Mouse (Mus musculus): ENCODE results near the gene Map3k6. TPM values are rescaled to one million over a fixed set of nuclear protein-coding genes. Genes with fewer than 3 reads are reported as not detected.

The Map3k6 gene
- total RNA-seq, 2 experiments from 2014 or later, result 5.3 to 10.6 TPM

DNA sequence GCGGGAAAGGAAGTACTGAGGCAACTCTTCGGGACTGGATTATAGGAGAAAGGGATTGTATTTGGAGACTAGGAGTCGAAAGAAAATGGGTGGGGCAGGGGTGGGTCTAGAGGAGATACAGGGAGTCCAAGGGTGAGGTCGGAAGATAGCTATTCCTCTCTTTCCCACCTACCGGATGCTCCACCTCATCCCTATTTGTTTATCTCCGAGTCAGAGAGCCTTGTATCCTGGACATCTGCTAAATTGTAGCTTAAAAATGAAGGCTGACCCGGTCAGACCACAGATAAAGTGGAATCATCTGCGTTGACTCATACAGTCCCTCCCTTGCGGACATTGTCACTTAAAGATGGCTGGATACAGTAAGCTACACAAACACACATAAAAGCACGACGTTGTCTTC, 1.3 kb downstream of the Map3k6 start:
- no peak for TF ChIP-seq CTCF (IDR thresholded peaks at IDR 0.05)
- Histone ChIP-seq H3K4me3 (peak overlapping the region; percentile 63), H3K27ac (no peak overlapping the region)
- intact Hi-C loops (cut with DNase I), result no loop called here
- no peak for DNase-seq (ENCODE audit: extremely low spot score in 1 of 2, low spot score in 2 of 2)

DNA sequence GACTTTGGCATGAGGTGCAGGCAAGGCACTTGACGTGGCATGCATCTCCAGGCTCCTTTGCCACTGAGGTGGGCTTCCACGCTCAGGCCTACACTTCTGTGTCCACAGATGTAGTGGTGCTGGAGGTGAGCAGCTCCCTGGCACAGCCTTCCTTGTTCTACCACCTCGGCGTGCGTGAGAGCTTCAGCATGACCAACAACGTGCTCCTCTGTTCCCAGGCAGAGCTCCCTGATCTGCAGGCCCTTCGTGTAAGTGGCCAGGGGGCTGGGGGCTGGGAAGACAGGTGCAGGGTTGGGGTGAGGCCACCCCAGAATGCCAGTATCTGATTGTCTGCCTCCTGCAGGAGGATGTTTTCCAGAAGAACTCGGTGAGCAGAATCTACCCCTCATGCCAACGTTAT, 2.1 kb downstream of the Map3k6 start:
- intact Hi-C loops (cut with DNase I), result no loop called here

DNA sequence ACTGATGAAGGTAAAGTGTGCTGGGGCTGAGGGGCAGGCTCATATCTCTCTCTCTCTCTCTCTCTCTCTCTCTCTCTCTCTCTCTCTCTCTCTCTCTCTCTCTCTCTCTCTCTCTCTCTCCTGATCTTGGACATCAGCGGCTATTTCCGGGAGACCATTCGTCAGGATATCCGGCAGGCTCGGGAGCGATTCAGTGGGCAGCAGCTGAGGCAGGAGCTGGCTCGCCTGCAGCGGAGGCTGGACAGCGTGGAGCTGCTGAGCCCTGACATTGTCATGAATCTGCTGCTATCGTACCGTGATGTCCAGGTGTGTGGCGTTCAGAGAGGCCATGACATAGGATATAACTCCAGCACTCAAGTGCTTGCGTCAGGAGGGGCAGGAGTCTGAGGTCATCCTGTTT, 2.9 kb downstream of the Map3k6 start:
- Histone ChIP-seq H3K27ac (no peak overlapping the region), H3K4me3 (no peak overlapping the region)
- DNase-seq (ENCODE audit: extremely low spot score in 1 of 2, low spot score in 2 of 2), result no peak
- intact Hi-C loops (cut with DNase I), result no loop called here
- TF ChIP-seq CTCF (IDR thresholded peaks at IDR 0.05), result no peak

More for the DNA sequence above, 2.1 kb downstream of the Map3k6 start:
- H3K4me3 ChIP-seq, result no peak overlapping the region
- no peak overlapping the region for H3K27ac ChIP-seq
- DNase-seq (ENCODE audit: extremely low spot score in 1 of 2, low spot score in 2 of 2), result no peak
- TF ChIP-seq CTCF (IDR thresholded peaks at IDR 0.05), result no peak

DNA sequence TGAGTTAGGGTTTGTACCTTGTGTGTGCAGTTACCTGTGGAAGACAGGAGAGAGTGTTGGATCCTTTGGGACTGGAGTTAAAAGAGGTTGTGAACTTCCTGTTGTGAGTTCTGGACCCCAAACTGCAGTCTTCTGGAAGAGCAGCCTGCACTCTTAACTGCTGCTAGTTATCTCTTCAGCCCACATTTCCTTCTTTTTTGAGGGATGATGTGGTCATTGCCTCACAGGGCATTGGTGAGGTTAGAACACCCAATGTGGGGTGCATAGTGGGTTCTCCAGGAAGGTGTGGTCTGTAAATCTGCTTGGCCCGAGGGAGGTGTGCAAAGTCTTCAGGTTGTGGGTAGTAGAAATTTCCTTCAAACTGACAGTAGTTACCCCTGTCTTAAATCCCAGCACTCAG, 3.7 kb downstream of the Map3k6 start:
- no peak for DNase-seq (ENCODE audit: extremely low spot score in 1 of 2, low spot score in 2 of 2)
- H3K4me3 ChIP-seq, result no peak overlapping the region
- H3K27ac ChIP-seq, result no peak overlapping the region
- TF ChIP-seq CTCF (IDR thresholded peaks at IDR 0.05), result no peak
- intact Hi-C loops (cut with DNase I), result no loop called here

DNA sequence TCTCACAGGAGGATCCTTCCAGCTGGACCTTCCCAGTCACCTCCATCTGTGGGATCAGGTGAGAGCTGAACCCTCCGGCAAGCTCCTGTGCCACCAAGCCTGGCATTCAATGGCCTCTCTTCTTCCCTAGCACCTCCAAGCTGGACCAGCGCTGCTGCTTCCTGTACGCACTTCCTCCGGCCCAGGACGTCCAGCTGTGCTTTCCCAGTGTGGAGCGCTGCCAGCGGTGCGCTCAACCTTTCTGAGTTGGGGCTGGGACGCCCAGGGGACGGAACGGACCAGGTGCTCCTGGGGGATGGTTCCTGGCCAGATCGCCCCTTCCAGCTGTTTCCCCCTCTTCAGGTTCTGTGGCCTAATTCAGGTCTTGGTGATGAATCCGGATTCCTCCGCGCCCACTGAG, 6.5 kb downstream of the Map3k6 start:
- intact Hi-C loops (cut with DNase I), result no loop called here
- H3K27ac ChIP-seq, result no peak overlapping the region
- DNase-seq (ENCODE audit: extremely low spot score in 1 of 2, low spot score in 2 of 2), result no peak
- TF ChIP-seq CTCF (IDR thresholded peaks at IDR 0.05), result no peak
- H3K4me3 ChIP-seq, result no peak overlapping the region

DNA sequence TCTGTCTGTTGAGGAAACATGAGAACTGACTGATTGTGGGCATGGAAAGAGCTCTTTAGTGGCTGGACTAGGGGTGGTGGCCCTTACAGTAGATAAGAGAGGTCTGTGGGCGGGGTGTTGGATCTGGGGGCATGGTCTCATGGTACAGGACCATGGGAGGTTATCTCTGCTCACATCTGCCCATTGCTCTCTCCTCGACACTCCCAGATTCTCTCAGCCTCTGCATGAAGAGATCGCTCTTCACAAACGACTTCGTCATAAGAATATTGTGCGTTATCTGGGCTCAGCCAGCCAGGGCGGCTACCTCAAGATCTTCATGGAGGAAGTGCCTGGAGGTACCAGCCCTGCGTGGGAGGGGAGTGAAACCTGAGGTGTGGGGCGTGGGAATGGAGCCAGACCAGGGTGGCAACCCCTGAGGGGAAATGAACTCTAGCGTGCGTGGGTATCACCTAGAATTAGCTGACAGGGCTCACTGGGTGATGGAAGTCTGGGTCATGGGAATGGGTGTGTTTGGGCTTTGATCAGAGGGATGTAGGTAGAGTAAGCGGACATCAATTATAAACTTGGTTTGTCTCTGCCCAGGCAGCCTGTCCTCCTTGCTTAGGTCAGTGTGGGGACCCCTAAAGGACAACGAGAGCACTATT, 7.3 kb downstream of the Map3k6 start:
- H3K4me3 ChIP-seq, result no peak overlapping the region
- intact Hi-C loops (cut with DNase I), result no loop called here
- H3K27ac ChIP-seq, result no peak overlapping the region
- no peak for DNase-seq (ENCODE audit: extremely low spot score in 1 of 2, low spot score in 2 of 2)
- TF ChIP-seq CTCF (IDR thresholded peaks at IDR 0.05), result no peak

DNA sequence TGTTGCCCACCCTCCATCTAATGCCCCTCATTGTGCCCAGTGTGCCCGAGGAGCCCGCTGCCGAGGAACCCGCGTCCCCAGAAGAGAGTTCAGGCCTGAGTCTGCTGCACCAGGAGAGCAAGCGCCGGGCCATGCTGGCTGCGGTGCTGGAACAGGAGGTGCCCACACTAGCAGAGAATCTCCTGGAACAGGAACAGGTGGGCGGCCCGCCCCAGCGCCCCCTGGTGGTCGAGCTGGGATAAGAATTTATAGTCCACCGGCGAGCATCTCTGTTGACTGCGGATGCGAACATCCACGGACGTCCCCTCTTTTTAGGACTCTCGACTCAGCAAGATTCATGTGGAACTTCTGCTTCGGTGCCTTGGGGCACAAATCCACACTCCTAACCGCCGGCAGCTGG, 10.0 kb downstream of the Map3k6 start:
- peak; percentile 79 to 88 for DNase-seq (ENCODE audit: extremely low spot score in 1 of 2, low spot score in 2 of 2)
- Histone ChIP-seq H3K27ac (no peak overlapping the region; the same call in 1 of the 2 replicates), H3K4me3 (peak overlapping the region; percentile 40)
- TF ChIP-seq CTCF (IDR thresholded peaks at IDR 0.05), result peak; percentile 95
- intact Hi-C loops (cut with DNase I), result loop anchor here (1.0 to 2.0 kb wide), 2 partner anchors 46 to 240 kb away; no protein-coding TSS in a partner anchor

DNA sequence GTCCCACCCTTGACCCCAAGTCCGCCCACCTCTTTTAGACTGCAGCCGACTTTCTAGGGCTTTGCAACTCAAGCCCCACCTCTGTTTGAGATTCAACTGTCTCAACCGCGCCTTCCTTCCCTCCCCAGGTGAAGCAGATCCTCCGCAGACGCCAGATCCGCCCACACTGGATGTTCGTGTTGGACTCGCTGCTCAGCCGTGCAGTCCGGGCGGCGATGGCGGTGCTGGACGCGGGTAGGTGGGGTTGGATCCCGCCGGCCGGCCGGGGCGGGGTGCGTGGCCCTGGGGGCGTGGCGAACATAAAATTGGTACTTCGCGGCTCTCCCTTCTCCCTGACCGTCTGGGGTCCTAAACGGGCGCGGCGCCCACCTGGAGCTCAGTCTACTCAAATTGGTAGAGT, 10.6 kb downstream of the Map3k6 start:
- no peak for TF ChIP-seq CTCF (IDR thresholded peaks at IDR 0.05)
- intact Hi-C loops (cut with DNase I), result loop anchor here (2.0 kb wide), 1 partner anchor 46 kb away; no protein-coding TSS in a partner anchor
- H3K4me3 ChIP-seq, result peak overlapping the region; percentile 40
- no peak overlapping the region for H3K27ac ChIP-seq
- no peak for DNase-seq (ENCODE audit: extremely low spot score in 1 of 2, low spot score in 2 of 2)

DNA sequence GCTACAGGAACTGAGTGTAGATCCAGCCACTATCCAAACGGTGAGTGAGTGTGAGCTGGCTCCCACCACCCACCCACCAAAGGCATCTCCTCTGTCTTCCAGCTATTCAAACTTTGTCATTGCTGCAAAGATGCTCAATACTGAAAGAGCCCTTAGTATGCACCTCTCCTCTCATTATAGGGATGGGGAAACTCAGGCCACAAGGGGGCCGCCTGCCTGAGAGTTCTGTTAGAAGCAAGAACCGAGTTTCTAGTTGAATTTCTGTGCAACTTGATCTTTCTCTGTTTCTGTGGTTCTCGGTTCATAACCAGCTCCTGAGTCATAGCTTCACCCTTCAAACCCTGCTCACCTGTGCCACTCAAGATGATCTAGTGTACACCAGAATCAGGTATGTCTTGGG, 11.5 kb downstream of the Map3k6 start:
- peak; percentile 38 for TF ChIP-seq CTCF (IDR thresholded peaks at IDR 0.05)
- H3K27ac ChIP-seq, result no peak overlapping the region
- no peak for DNase-seq (ENCODE audit: extremely low spot score in 1 of 2, low spot score in 2 of 2)
- H3K4me3 ChIP-seq, result no peak overlapping the region
- intact Hi-C loops (cut with DNase I), result no loop called here

DNA sequence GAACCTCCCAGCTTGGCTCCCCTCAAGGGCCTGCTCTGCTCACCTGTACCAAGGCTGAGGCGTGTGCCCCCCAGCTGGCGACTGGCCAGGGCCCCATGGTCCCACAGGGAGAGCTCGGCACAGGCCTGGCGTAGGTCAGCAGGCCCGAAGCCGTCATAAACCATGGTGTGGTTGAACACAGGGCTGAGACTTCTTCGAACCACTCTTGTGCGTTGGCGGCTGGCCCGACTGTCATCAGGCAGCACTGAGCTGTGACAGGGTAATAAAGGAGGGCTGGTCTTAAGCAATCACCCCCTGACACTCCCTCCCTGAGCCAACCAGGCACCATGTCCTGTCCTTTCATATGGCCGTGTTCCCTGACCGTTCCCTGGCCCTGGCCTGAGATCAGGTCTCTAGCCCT, 12.8 kb downstream of the Map3k6 start:
- intact Hi-C loops (cut with DNase I), result no loop called here
- Histone ChIP-seq H3K4me3 (no peak overlapping the region), H3K27ac (no peak overlapping the region)
- no peak for TF ChIP-seq CTCF (IDR thresholded peaks at IDR 0.05)
- no peak for DNase-seq (ENCODE audit: extremely low spot score in 1 of 2, low spot score in 2 of 2)

DNA sequence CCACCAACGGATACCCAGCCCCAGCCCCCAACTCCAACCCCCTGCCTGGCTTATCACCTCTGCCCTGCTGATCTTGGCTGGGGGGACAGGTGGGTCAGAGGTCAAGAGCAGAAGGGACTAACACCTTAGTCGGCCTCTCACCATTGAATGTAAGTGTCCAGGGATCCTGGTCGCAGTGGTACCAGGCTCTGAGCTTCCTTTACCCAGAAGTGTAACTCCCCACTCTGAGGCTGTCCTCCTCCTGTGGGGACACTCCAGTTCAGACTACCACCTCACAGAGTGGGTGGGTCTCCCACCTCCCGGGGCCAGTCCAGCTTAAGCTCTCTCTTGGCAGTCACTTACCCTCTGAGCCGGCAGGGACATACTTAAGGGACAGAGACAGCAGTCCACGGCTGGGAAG, 14.8 kb downstream of the Map3k6 start:
- DNase-seq (ENCODE audit: extremely low spot score in 1 of 2, low spot score in 2 of 2), result no peak
- H3K27ac ChIP-seq, result no peak overlapping the region
- intact Hi-C loops (cut with DNase I), result no loop called here

DNA sequence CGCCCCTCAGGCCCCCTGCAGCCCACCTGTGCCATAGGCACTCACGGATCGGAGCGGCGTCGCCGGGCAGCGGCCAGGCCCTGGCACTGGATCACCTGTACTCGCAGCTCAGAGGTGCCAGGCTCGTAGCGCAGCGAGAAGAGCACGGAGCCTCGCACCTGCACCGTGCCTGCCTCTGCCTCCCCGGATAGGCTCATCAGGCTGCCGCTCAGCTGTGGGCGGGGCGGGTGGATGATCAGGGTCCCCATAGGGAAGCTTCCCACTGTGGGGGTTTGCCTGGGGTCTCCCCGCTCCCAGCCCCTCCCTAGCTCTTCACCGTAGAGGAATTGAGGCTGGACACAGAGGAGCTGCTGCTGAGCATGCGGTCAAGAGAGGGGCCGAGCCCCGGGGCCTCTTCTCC, 16.2 kb downstream of the Map3k6 start:
- H3K4me3 ChIP-seq, result no peak overlapping the region
- TF ChIP-seq CTCF (IDR thresholded peaks at IDR 0.05), result no peak
- H3K27ac ChIP-seq, result no peak overlapping the region
- intact Hi-C loops (cut with DNase I), result no loop called here
- no peak for DNase-seq (ENCODE audit: extremely low spot score in 1 of 2, low spot score in 2 of 2)

More for the DNA sequence above, 14.8 kb downstream of the Map3k6 start:
- TF ChIP-seq CTCF (IDR thresholded peaks at IDR 0.05), result no peak
- no peak overlapping the region for H3K4me3 ChIP-seq

DNA sequence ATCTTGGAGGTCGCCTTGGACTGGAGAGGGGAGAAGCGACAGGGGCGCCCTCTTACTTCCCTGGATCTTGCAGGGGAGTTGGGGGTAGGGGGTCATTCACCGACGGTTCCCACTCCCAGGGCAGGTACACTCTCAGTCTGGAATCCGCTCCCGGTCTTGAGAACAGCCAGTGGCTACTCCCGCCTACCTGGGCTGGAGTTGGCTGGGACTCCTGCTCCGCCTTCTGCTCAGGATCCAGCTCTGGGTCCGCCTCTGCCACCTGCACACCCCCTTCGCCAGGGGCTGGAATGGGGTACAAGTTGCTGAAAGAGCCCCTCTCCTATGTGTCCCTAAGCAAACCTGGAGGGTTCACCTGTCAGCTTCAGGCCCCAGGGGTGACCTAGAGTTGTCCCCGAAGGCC, 16.6 kb downstream of the Map3k6 start:
- H3K27ac ChIP-seq, result no peak overlapping the region
- intact Hi-C loops (cut with DNase I), result no loop called here
- no peak overlapping the region for H3K4me3 ChIP-seq
- TF ChIP-seq CTCF (IDR thresholded peaks at IDR 0.05), result no peak
- no peak for DNase-seq (ENCODE audit: extremely low spot score in 1 of 2, low spot score in 2 of 2)

All from left cerebral cortex, adult 2 months (tissue).